Mouse (Mus musculus): ENCODE measurements around the gene Gm38394.

The Gm38394 gene

GRCm38 (mm10) chr1:133571293-133571692 lies 89.8 kb downstream of the Gm38394 start:
- peak in 1 of 2 experiments; percentile 9 for DNase-seq (ENCODE audit: low spot score in 2 of 2)

All from thymus, postnatal 10 days (tissue).